18 mouse cellular contexts compared by ENCODE assay signal in genomic region chr19:18644084-18644483, GRCm38 (mm10). TPM values are rescaled to one million over a fixed set of nuclear protein-coding genes. Genes with fewer than 3 reads are reported as not detected.
DNase-seq lines count a peak whose midpoint lies in the region; ATAC-seq and TF ChIP-seq lines count a peak whose summit lies in the region.
"Had no signal": no experiment of that assay in that cellular context is flagged by ENCODE, and none has a peak within 500 bp of the region (broad histone marks: within the 10 kb centered on the region; RNA-seq: fewer than 3 reads in every experiment).

No protein-coding gene starts in this region.

- no peak for TF ChIP-seq CTCF in CH12.LX (conservative IDR thresholded peaks at IDR 0.05 in 1 of 2, IDR thresholded peaks at IDR 0.05 in 1 of 2; ENCODE audit: low read depth in 2 of 2, low read length in 2 of 2)

- no peaks in the 10 kb centered on the region for H3K27me3 ChIP-seq in CH12.LX (replicated peaks)
- H3K27me3 ChIP-seq in liver, embryonic 15.5 days: no peaks in the 10 kb centered on the region
- H3K27me3 ChIP-seq: hindbrain, embryonic 13.5 days; midbrain, embryonic 13.5 days had no signal

- no peak for TF ChIP-seq RAD21 in CH12.LX (IDR thresholded peaks at IDR 0.05; ENCODE audit: low read depth, low read length)

- peaks cover 14 to 27% of the 10 kb centered on the region in 2 experiments for H3K36me3 ChIP-seq in CH12.LX (replicated peaks in 1 of 2; ENCODE audit: control insufficient read depth in 1 of 2, insufficient read depth in 1 of 2, low read length in 1 of 2)
- 0 out of 2 replicates have a peak, but pooled peaks cover 3% of the 10 kb centered on the region for H3K36me3 ChIP-seq in liver, embryonic 15.5 days (replicated peaks)
- H3K36me3 ChIP-seq: hindbrain, embryonic 13.5 days; midbrain, embryonic 13.5 days had no signal

- no peak overlapping the region for H3K27ac ChIP-seq in CH12.LX (ENCODE audit: insufficient read depth, low read depth)
- H3K27ac ChIP-seq in liver, embryonic 15.5 days (replicated peaks): peak overlapping the region; percentile 84
- H3K27ac ChIP-seq: hindbrain, embryonic 13.5 days; layer of hippocampus, adult 2 months; midbrain, embryonic 13.5 days had no signal

- peaks cover 10 to 46% of the 10 kb centered on the region in 2 experiments for H3K4me1 ChIP-seq in CH12.LX (ENCODE audit: control insufficient read depth in 1 of 2, insufficient read depth in 2 of 2)
- peaks cover 59% of the 10 kb centered on the region for H3K4me1 ChIP-seq in liver, embryonic 15.5 days (replicated peaks)
- H3K4me1 ChIP-seq: hindbrain, embryonic 13.5 days had no signal

- H3K79me2 ChIP-seq in CH12.LX (replicated peaks; ENCODE audit: control insufficient read depth, extremely low read depth, insufficient read depth, poor library complexity, severe bottlenecking): no peaks in the 10 kb centered on the region

- peak; percentile 94 for ATAC-seq in erythroblast, adult 5-6 weeks (replicated peaks; ENCODE audit: low FRiP score, poor library complexity, severe bottlenecking)
- peak; percentile 87 for ATAC-seq in liver, embryonic 15.5 days (ENCODE audit: insufficient read depth)
- ATAC-seq: CD4-positive, CD25-positive, alpha-beta regulatory T cell, adult 4 months; midbrain, embryonic 13.5 days had no signal

- peak; percentile 52 for DNase-seq in 416B (ENCODE audit: low read depth)
- peak; percentile 43 for DNase-seq in CH12.LX (ENCODE audit: extremely low read depth)
- no peak for DNase-seq in urinary bladder, adult 2 months (ENCODE audit: low spot score)
- no peak for DNase-seq in cerebellum, adult 9-10 months
- DNase-seq in cerebellum, adult 11-12 months: no peak
- no peak for DNase-seq in right cerebral cortex, adult 18-20 months
- DNase-seq: adrenal gland, adult 8-10 months; cerebellum, adult 8-10 months; gastrocnemius, postnatal 14 days; heart, postnatal 10 days; kidney, postnatal 10 days; thymus, postnatal 14 days had no signal

- H3K9ac ChIP-seq in CH12.LX (ENCODE audit: insufficient read depth, low read depth): no peak overlapping the region
- no peak overlapping the region for H3K9ac ChIP-seq in liver, embryonic 15.5 days
- H3K9ac ChIP-seq: hindbrain, embryonic 13.5 days; midbrain, embryonic 13.5 days had no signal

- no peaks in the 10 kb centered on the region for H3K9me3 ChIP-seq in CH12.LX (replicated peaks; ENCODE audit: low read length)
- no peaks in the 10 kb centered on the region for H3K9me3 ChIP-seq in liver, embryonic 15.5 days (replicated peaks)
- H3K9me3 ChIP-seq: hindbrain, embryonic 13.5 days; midbrain, embryonic 13.5 days had no signal

- WGBS in liver, embryonic 15.5 days (ENCODE audit: insufficient replicate concordance): 24% methylated on average over 6 of the region's 6 CpGs

- in situ Hi-C loops in CH12.LX (cut with MboI; ENCODE audit: low pct_ligation_motif_present, low pct_unique_long_range_greater_than_20kb, low sequenced_read_pairs): no loop called here

- no peak for TF ChIP-seq POLR2A in CH12.LX (IDR thresholded peaks at IDR 0.05; ENCODE audit: low read depth, low read length)

- H3K4me3 ChIP-seq in CH12.LX (replicated peaks in 1 of 3; ENCODE audit: low read depth in 2 of 3, low read length in 2 of 3, poor library complexity in 1 of 3): no peak overlapping the region
- H3K4me3 ChIP-seq in liver, embryonic 15.5 days (replicated peaks): 0 out of 2 replicates have a peak overlapping the region, but pooled peaks have one; percentile 3
- H3K4me3 ChIP-seq: hindbrain, embryonic 13.5 days; layer of hippocampus, adult 2 months; midbrain, embryonic 13.5 days had no signal

- dilution Hi-C loops in CH12.LX (cut with MboI; ENCODE audit: extremely low pct_ligation_motif_present, extremely low pct_unique_long_range_greater_than_20kb, low sequenced_read_pairs): no loop called here

- H3K4me2 ChIP-seq in CH12.LX (ENCODE audit: insufficient read depth, low read depth, poor library complexity, severe bottlenecking): no peak overlapping the region
- peak overlapping the region; percentile 60 for H3K4me2 ChIP-seq in liver, embryonic 15.5 days
- H3K4me2 ChIP-seq: hindbrain, embryonic 13.5 days; midbrain, embryonic 13.5 days had no signal

- no peak for TF ChIP-seq EP300 in CH12.LX (IDR thresholded peaks at IDR 0.05; ENCODE audit: low read length)

TF ChIP-seq in CH12.LX, 34 proteins besides CTCF, POLR2A, EP300 and RAD21:
- TF ChIP-seq NRF1 (IDR thresholded peaks at IDR 0.05; ENCODE audit: low read depth, low read length) (no peak), E2F4 (IDR thresholded peaks at IDR 0.05; ENCODE audit: insufficient replicate concordance, low read depth, low read length) (no peak), USF2 (conservative IDR thresholded peaks at IDR 0.05; ENCODE audit: low read depth, low read length) (no peak), TCF12 (IDR thresholded peaks at IDR 0.05; ENCODE audit: low read depth, low read length) (no peak), ZMIZ1 (IDR thresholded peaks at IDR 0.05; ENCODE audit: low read depth, low read length) (no peak), HCFC1 (IDR thresholded peaks at IDR 0.05; ENCODE audit: low read depth, low read length) (no peak), KAT2A (IDR thresholded peaks at IDR 0.05; ENCODE audit: insufficient replicate concordance, low read length) (no peak), GABPA (IDR thresholded peaks at IDR 0.05; ENCODE audit: insufficient replicate concordance, low read depth, low read length) (no peak), MXI1 (IDR thresholded peaks at IDR 0.05; ENCODE audit: low read depth, low read length) (no peak), RCOR1 (conservative IDR thresholded peaks at IDR 0.05; ENCODE audit: low read depth, low read length) (no peak), SMC3 (IDR thresholded peaks at IDR 0.05; ENCODE audit: low read depth, low read length) (no peak), SIN3A (IDR thresholded peaks at IDR 0.05; ENCODE audit: low read length) (no peak), ELF1 (IDR thresholded peaks at IDR 0.05; ENCODE audit: low read depth, low read length) (no peak), UBTF (IDR thresholded peaks at IDR 0.05; ENCODE audit: low read depth, low read length) (no peak), POLR2AphosphoS2 (IDR thresholded peaks at IDR 0.05; ENCODE audit: low read depth, low read length) (no peak), MAZ (IDR thresholded peaks at IDR 0.05; ENCODE audit: low read depth, low read length) (no peak), MAFK (IDR thresholded peaks at IDR 0.05; ENCODE audit: insufficient replicate concordance, low read length) (no peak), NELFE (IDR thresholded peaks at IDR 0.05; ENCODE audit: low read depth, low read length) (no peak), MYC (IDR thresholded peaks at IDR 0.05; ENCODE audit: low read depth, low read length) (no peak)

RNA-seq across cellular contexts. Expression of gene Nmrk1, which starts 12.3 kb away (rescaled TPM):
- total RNA-seq in CH12.LX (2012; rRNA removed): 9.1 and 9.8 TPM in 2 replicates
- total RNA-seq in CH12.LX (2014; rRNA removed): 10.1 and 10.2 TPM in 2 replicates
- polyA plus RNA-seq in CH12.LX (2012; ENCODE audit: insufficient read length, low read depth): 7.5 and 9.7 TPM in 2 replicates
- total RNA-seq in erythroblast, adult 5-6 weeks (2015; ENCODE audit: low replicate concordance): 0.63 and 1.7 TPM in 2 replicates
- 1.1 and 1.8 TPM in 2 replicates for total RNA-seq in erythroblast, adult 5-6 weeks (2017; ENCODE audit: low replicate concordance)
- 5.5 and 5.9 TPM in 2 replicates for polyA plus RNA-seq in liver, embryonic 15.5 days (2015; fragmentation: Nextera tagmentation; extraction: Ambion mirVana)
- 12.6 and 14.7 TPM in 2 replicates for polyA plus RNA-seq in urinary bladder, adult 2 months (2012; rRNA removed)

RNA-seq across cellular contexts. Expression of gene Ostf1, which starts 12.5 kb away (rescaled TPM):
- total RNA-seq in CH12.LX (2012; rRNA removed) (122 and 131 TPM in 2 replicates), CH12.LX (2014; rRNA removed) (175 and 188 TPM in 2 replicates)
- 110 and 125 TPM in 2 replicates for polyA plus RNA-seq in CH12.LX (2012; ENCODE audit: insufficient read length, low read depth)
- total RNA-seq in erythroblast, adult 5-6 weeks (2015; ENCODE audit: low replicate concordance): 49.9 and 65.9 TPM in 2 replicates
- 59.0 and 70.4 TPM in 2 replicates for total RNA-seq in erythroblast, adult 5-6 weeks (2017; ENCODE audit: low replicate concordance)
- 64.6 and 66.5 TPM in 2 replicates for polyA plus RNA-seq in liver, embryonic 15.5 days (2015; fragmentation: Nextera tagmentation; extraction: Ambion mirVana)
- 85.0 and 103 TPM in 2 replicates for polyA plus RNA-seq in urinary bladder, adult 2 months (2012; rRNA removed)

RNA-seq across cellular contexts. Expression of gene Carnmt1, which starts 26.5 kb away (rescaled TPM):
- total RNA-seq in CH12.LX (2012; rRNA removed) (17.6 and 29.3 TPM in 2 replicates), CH12.LX (2014; rRNA removed) (41.7 and 45.0 TPM in 2 replicates)
- 27.2 and 47.1 TPM in 2 replicates for polyA plus RNA-seq in CH12.LX (2012; ENCODE audit: insufficient read length, low read depth)
- 10.2 and 10.9 TPM in 2 replicates for total RNA-seq in erythroblast, adult 5-6 weeks (2015; ENCODE audit: low replicate concordance)
- total RNA-seq in erythroblast, adult 5-6 weeks (2017; ENCODE audit: low replicate concordance): 9.3 and 11.7 TPM in 2 replicates
- polyA plus RNA-seq in liver, embryonic 15.5 days (2015; fragmentation: Nextera tagmentation; extraction: Ambion mirVana): 14.7 and 16.8 TPM in 2 replicates
- 9.8 and 10.1 TPM in 2 replicates for polyA plus RNA-seq in urinary bladder, adult 2 months (2012; rRNA removed)

Comparison
In these comparisons a context has a peak if more than half of its experiments do, and no peak if none do; other contexts are left out.
1. DNase-seq: peak in 416B (single experiment) and CH12.LX (single experiment); none in urinary bladder, adult 2 months (single experiment), cerebellum, adult 9-10 months (single experiment), cerebellum, adult 11-12 months (single experiment) and right cerebral cortex, adult 18-20 months (single experiment).